Mouse (Mus musculus) c-Kit-positive CD71-positive TER-119-negative erythroid progenitor cells, embryonic 14.5 days (primary cell): ENCODE data around the gene Wnt5b.

Experiments used
- DNase-seq: peaks from one replicate; pipeline ENCODE4 v3.0.0-alpha.2; 2013; ENCODE audit warnings: low read depth

Wnt5b gene

GRCm38 (mm10) chr6:119543803-119544517 is at the start of gene Wnt5b:
TSS of gene Wnt5b (minus strand) at chr6:119544347.
- DNase-seq: no peak

GRCm38 (mm10) chr6:119590872-119591271 is 46.7 kb upstream of the Wnt5b start:
- no peak for DNase-seq

DNA sequence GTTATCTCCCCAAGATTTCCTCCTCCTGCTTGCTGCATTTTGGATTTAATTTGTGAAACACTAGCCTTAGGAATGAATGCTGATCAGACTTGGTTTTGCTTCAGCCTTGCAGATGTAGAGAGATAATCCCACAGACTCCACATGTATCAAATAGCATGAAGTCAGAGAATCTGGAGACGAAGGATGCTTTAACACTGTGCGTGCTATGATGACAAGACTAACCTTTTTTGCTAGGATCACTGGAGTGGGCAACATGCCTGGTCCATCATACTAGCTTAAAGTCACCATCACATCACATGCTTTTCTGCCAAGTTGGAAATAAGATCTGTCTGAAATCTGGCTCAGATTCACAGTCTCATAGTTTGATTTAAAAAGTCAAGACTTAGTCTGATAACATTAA is 43.8 kb upstream of the Wnt5b start:
- DNase-seq: no peak

DNA sequence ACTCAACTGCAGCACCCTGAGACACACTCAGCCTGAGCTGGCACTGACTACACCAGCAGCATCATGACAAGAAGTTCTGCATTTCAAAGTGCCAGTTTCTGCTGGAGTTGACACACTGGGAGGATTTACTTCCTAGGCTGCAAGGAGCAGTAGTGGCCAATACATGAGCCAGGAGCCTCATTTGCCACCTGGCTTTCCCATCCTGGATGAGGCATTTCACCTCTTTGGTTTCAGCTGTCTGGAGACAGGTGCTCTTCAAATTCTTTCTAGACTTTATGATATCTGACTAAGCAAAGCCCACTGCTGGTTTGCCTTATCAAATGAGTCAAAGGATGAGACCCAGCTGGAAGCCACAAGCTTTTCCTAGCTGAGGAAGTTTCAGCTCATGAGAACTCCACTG is 43.3 kb upstream of the Wnt5b start:
- DNase-seq: no peak

DNA sequence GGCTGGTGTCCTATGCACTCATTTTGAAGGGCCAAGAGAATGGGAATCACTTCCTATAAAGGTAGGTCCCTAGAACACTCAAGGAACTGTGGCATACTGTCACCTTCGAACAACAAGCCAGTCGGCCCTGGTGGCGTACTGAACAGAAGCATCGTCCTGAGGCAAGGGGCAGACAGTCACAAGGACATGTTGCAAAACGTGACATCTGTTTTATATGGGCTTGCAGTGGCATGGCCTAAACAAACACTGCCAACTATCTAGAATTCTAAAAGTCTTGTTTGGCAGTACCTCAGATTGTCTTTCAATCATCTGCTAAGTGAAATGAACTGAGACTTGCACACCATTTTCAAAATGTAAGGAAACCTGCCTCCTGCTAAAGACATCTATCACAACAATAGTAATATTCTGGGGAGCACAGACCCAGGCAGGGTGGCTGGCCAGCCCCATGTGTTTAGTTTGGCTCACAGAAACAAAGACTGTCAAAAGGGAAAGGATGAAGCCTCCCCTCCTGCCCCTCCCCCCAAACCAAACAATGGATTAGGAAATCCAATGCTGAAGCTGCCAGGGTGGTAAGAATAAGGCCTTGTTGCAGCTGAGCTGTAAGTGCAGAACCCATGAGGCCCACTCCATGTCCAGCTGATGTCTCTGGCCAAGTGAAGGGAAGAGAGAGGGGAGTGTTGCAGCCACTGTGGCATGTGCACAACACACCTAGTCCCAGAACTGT is 41.7 kb upstream of the Wnt5b start:
- DNase-seq: no peak

GRCm38 (mm10) chr6:119584061-119584460 is 39.9 kb upstream of the Wnt5b start:
- DNase-seq: no peak

- no peak for DNase-seq
These were observed 39.0 kb upstream of the Wnt5b start for GRCm38 (mm10) chr6:119583165-119583564.

- DNase-seq: no peak
These were observed 32.6 kb upstream of the Wnt5b start for GRCm38 (mm10) chr6:119576706-119577105.

GRCm38 (mm10) chr6:119575331-119575730 is 31.2 kb upstream of the Wnt5b start:
- no peak for DNase-seq

GRCm38 (mm10) chr6:119572296-119572695 is 28.1 kb upstream of the Wnt5b start:
- DNase-seq: no peak

- DNase-seq: no peak
These were observed 26.6 kb upstream of the Wnt5b start for GRCm38 (mm10) chr6:119570797-119571196.

DNA sequence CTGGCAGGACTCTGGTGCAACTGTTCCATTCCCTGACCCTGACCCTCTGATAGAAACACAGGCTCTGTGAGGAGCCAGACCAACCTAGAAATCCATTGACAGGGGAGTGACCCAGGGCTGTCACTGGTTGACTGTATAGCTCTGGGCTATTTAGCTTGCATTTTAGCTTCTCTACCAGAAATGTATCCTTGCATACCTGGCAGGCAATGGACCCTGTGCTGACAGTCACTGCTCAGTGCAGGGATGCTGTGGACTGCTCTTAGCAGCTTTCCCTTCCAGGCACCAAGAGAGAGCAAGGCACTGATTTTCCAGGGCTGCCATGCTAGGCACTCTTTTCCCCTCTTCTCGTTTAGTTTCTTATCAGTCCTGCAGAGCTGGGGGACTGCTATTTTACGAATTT is 24.2 kb upstream of the Wnt5b start:
- DNase-seq: no peak

DNA sequence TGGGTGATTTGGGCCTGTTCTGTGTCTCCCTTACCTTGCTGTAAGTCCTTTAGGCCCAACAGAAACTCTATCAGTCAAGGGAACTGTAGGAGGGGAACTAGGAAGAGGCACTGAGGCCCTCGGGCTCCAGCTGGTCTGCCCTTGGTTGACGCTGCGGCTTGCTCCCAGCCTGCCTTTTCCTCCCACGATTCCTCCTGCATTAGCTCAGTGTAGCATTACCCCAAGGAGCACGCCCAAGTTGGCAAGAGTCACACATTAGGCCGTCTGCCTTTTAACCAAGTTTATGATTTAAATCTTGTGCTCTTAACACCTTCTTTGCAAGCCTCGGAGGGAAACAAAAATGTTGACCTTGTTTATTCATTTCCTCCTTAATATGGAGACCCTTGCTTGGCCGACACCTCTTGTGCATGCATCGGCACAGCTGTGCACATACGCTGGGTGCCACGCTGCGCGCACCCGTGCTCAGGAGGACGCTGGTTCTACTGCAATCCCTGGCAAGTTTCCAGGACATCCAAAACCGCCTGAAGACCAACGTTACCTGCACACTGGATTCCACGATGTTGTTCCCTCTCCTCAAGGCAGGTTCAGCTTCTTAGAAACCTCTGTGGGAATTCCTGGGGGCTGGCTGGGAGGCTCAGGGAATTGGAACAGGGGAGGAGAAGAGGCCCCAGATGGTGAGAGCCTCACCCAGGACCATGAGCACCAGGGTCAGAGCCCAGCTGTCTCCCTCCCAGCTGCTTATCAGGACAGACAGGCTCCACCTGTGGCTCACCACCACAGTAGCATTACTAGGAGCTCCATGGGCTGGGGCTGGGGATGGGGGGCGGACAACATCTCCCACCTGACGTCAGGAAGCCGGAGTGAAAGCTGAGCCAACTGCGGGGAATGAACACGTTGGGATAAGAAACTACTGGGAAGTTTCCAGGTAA is 21.6 kb upstream of the Wnt5b start:
- DNase-seq: no peak

- no peak for DNase-seq
These were observed 18.4 kb upstream of the Wnt5b start for GRCm38 (mm10) chr6:119562558-119562957.

GRCm38 (mm10) chr6:119558855-119559254 is 14.7 kb upstream of the Wnt5b start:
- DNase-seq: no peak

- no peak for DNase-seq
These were observed 10.3 kb upstream of the Wnt5b start for GRCm38 (mm10) chr6:119554439-119554838.

GRCm38 (mm10) chr6:119544518-119544864 is 344 bp upstream of the Wnt5b start:
- no peak for DNase-seq

DNA sequence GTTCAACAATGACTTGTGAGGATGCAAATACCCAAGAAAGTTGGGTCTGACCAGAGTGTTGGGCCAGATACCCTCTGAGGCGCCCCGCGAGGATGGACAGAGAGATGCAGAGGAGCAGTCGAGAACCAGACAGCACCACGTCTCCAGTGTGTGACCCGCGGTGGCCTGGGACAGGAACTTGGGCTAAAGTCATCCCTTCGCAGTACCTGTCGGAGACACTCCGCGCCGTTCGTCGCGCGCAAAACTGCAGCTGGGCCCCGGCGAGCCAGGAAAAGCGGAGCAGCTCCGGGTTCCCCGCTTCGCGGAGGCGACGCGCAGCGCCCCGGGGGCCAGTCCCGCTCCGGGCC is 718 bp downstream of the Wnt5b start:
- DNase-seq: no peak

- DNase-seq: no peak
These were observed 8.3 kb downstream of the Wnt5b start for GRCm38 (mm10) chr6:119535867-119536266.

DNA sequence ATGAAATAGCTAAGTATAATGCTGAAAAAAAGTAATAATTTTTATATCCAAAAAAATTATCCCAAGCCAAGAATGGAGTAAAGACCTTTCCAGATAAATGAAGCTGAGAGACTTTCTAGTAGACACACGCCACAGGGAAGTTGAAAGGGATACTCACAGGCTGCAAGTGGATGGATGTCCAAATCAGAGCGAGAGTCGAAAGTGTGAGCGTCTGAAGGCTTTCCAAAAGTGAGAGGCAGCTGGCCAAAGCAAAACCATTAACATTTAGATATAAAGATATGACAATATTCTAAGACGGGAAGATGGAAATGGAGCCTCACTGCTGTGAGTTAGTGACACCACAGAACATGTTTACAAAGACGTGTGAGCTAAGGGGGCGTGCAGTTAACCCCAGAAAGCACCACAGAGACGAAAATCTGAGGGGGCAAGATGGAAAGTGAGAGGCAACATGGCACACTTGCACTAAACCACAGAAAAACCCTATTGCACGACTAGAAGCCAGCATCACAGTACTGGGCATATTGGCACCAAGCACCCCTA is 10.9 kb downstream of the Wnt5b start:
- no peak for DNase-seq

DNA sequence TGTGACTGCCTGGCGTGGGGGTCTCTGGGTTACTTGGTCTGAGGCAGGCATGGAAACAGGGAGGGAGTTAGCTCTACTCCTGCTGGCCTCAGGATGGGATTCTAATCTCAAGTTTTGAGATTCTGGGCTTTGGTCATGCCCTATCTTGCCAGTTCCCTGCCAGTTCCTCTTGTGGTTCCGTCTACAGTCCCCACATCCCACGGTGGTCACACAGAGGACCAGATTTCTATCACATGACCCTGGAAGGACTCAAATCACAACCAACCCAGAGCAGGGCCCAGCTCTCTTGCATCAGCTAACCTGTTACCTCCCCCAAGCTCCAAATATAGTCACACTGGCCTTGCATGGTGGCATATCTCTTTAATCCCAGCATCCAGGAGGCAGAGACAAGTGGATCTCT is 14.5 kb downstream of the Wnt5b start:
- DNase-seq: no peak

- DNase-seq: no peak
These were observed 17.6 kb downstream of the Wnt5b start for GRCm38 (mm10) chr6:119526498-119526897.
